Mouse (Mus musculus): ENCODE measurements around the gene Tcaf2.

Gene Tcaf2

DNA sequence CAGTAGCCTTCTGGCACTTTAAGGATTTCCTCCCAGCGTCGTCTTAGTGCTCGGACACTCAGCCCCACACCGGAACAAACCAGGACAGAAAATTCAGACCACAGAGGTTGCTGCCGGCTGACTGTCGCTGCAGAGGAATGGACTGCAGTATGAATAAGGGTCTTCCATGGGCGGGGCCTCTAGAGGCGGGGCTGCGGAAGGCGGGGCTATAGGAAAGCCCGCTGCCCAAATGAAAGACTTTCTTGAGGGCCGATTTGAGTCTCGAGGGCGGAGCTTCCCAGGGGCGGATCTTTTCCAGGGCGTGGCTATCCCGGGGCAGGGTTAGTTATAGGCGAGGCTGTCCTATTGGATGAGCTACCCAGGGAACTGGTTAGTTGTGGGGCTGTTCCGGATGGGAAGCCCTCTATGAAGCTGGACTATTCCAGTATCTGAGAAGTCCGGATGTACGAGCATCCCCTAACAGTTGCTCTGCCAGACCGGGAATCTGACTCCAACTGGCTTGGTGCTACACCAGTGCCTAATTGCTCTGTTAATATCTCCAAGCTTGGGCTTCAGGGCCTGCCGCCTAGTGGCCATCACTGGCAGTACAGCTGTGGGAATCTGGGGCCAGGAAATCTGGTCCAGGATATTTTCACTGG, at the start of gene Tcaf2:
Gene Tcaf2 (minus strand): TSS at position 343 of the 638 bp plus-strand sequence.
- DNase-seq, result peak; percentile 93 to 94

DNA sequence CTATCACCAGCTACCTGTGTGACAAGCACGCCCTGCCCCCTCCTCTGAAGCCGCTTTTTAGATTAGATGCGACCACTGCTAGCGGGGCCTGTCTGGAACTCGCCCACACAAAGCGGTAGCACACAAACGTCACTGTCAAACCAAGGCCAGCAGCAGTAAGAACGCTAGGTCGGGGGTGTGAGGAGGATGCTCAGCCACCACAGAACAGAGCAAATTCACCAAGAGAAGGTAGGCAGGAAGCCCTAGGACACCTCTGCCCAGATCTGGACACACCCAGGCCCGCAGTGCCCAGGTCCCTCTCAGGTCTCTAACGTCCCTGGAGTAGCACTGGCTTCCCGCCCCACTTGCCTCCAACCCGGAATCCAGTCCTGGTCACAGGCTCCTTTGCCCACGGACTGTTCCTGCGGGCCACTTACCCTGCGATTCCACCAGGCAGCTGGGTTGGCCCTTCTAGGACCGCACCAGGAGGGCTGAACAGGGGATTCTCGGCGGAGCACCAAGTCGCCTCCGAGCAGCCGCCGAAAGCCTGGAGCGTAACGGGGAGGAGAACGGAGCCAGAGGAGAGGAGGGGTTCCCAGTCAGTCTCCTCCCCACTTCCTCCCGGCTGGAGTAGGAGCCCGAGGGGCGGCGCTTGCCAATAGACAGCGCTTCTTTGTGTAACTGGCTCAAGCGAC, 47.6 kb upstream of the Tcaf2 start:
- peak; percentile 85 to 92 for DNase-seq

DNA sequence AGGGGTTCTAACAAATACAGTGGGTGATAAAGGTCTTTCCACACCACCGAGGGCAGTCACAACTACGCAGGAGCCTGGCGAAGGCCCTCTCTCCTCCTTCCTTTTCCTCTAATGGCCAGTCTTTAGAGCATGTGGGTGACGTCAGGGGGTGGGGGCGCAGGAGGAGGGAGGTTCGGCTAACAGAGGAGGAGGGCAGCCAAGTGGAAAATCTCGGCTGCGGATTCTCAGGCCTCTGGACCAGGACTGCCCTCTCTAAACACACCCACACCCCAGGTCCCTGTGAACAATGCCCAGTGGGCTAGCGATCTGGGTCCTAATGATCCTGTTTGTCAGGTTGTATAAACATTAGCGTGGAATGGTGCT, 47.1 kb upstream of the Tcaf2 start:
- DNase-seq, result peak; percentile 91 to 94

DNA sequence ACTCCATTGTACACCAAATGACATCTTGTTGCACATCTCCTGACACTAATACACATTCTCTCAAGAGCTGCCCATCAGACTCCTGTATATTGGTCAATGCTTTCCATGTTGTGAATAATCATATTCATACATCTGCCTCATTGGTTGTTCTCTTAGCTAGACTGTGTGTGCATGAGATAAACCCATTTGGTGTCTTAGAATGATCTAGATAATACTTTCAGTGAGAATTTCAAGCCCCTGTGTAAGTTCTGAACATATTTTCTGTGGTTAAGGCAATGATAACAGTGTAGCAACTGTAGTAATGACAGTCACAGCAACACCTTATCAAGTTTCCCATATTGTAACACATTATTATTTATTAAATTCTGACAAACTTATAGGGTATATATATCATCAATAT, 44.7 kb upstream of the Tcaf2 start:
- no peak for DNase-seq

DNA sequence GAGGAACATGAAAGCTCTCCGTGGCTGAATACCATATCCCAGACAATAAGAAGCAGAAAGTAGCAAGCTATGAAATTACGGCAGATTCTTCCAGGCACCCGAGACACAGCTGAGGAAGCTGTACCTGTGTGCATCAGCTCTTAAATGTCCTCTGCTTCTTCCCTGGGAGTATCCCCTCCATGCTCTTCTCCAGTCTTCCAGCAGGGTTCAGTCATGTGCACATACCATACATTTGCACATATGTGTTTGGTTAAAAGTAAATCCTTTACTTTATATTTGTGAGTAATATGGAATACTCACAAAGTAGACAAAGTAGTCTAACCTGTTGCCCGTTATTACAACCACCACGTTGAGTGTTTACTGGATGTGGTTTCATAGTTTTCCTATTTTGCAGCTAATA, 42.9 kb upstream of the Tcaf2 start:
- DNase-seq, result no peak

DNA sequence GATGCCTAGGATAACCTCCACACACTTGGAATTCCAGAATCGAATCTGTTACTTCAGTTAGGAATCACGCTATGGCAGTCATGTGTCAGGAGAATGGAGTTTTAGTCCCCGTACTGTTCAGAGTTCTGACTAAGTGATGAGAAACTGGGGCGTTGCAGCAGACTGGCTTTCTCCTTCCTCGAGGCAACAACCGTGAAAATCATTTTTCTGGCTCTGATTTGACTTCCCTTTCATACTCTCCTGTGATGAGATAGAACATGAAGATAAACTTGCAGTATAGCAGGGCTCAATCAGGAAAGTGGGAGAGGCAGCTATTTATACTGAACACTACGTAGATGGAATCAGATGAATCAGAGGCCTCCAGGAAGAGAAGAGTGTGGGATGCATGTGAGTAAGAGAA, 35.0 kb upstream of the Tcaf2 start:
- DNase-seq, result no peak

DNA sequence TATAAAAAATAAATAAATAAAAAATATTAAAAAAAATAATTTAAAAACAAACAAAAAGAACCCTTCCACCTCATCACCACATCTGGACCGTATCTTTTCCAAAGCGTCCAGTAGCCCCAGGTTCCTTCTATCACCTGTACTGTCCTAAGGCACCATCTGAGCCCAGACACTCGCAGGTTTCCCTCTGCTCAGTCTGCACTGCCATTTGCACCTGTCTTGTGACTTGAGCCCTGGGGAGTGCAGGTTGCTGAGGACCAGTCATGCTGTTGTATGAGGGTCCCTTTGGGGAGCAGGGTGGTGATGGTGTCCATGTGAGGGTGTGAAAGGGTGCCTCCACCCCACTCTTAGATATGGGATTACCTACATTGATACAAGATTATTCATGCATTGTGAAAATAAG, 31.0 kb upstream of the Tcaf2 start:
- DNase-seq, result no peak

DNA sequence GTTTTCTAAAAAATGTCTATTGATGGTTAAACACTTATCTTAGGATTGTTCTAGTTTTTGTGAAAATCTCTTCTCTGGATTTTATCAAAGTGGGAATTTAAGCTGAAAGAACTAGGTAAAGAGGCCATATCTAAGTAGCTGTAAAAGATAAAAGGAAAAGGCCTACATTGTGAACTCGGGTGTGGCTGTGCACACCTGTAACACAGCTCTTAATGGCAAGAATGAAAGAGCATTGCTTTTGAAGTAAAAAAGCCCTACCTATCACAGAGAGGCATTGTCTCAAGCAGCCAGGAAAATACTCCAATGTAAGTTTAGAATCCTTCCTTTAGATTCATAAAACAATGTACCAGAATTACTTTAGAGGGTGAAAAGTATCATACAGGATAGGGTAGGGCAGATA, 26.7 kb upstream of the Tcaf2 start:
- DNase-seq, result no peak

DNA sequence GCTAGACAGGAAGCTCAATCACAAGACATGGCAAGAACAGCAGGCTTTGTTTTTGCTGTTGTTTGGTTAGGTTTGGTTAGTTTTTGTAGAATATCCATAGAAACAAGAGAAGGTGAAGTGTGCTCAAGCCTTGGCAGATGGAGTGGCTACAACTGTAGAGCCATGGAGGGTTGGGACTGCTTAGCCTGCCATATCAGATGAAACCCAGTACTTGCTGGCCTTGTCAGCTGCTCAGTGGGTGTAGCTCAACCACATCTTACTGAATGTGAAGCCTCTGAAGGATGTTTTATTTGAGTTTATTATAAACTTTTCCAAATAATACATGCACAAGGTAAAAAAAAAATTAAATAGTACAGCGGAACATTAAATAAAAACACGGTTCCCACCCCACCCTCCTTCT, 22.7 kb upstream of the Tcaf2 start:
- no peak for DNase-seq

DNA sequence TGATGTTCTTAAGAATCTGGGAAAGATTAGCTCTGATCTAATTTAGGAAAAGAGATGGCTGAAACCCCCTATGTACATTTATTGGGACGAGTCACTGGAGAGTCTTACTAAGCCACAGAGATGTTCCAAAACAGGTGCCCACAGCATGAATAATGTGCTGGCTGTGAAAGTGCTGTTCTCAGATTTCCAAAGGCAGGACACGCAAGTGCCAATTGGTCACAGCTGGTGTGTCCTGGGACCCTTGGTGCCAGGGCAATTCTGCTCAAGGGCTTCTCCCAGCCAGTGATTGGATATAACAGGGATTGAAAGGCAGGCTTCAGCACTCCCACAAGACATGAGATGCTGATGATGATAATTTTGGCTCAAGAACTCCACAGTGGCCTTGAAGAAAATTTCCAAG, 16.7 kb upstream of the Tcaf2 start:
- DNase-seq, result no peak

DNA sequence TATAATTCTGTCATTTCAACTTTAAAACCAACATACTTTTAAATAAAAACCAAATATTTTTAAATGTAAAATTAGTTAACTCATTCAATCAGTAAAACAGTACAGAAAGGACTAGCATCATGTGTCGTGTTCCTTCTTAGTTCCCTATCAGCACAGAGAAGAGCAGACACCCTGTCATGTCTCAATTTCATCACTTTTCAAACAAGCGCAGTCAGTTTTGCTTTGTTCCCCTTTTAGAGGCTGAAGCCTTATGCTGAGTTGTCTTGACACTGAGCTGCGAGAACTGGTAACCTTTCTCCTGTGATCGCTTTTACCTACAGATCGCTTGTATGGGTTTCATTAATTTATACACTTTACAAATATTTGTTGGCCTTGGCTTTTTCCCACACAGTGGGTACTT, 10.7 kb downstream of the Tcaf2 start:
- DNase-seq, result no peak

DNA sequence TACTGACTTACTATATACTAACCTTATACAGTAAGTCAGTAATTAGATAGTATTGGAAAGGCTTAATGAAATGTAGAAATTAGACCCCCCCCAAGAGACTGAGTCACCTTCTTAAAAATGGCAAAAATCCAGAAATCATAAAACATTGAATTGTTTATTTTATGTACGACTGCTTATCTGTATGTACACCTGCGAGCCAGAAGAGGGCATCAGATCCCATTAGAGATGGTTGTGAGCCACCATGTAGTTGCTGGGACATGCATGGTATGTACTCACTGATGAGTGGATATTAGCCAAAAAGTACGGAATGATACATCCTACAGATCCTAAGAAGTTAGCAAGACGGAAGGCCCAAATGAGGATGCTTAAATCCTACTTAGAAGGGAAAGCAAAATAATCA, 13.7 kb downstream of the Tcaf2 start:
- no peak for DNase-seq

DNA sequence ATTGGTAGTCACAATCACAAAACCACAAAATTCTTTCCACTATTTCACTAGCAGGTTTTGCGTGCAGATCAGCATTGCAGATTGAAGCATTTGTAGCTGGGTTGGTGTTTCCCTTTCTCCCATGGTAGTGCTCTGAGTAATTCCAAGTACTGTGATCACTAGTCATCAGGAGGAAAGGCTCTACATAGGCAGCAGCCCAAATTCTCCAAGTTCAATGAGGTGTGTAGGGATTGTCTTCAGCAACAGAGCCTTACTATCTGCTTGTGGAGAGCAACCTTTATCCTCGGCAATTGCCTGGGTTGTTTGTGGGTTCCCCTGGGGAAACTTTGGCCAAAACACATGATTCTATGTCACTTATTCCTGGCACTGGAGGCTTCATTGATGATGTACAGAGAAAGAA, 28.1 kb downstream of the Tcaf2 start:
- no peak for DNase-seq

DNA sequence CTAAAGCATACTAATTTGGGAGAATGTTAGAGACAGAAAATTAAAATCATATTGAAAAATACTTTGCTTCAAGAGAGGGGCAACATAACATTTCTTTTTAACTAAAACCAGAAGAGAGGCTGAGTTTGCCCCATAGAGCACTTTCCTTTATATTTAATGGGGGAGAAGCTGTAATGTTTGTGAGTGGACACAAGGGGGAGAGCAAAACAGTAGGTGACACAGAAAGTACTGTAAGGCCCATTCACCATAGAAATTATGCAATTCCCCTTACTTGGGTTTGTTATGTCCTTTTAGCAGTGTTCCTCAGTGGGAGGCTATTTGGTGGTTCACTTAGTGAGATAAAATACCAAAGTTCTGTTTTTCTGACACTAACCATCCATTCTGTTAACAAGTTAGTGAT, 32.8 kb downstream of the Tcaf2 start:
- no peak for DNase-seq

DNA sequence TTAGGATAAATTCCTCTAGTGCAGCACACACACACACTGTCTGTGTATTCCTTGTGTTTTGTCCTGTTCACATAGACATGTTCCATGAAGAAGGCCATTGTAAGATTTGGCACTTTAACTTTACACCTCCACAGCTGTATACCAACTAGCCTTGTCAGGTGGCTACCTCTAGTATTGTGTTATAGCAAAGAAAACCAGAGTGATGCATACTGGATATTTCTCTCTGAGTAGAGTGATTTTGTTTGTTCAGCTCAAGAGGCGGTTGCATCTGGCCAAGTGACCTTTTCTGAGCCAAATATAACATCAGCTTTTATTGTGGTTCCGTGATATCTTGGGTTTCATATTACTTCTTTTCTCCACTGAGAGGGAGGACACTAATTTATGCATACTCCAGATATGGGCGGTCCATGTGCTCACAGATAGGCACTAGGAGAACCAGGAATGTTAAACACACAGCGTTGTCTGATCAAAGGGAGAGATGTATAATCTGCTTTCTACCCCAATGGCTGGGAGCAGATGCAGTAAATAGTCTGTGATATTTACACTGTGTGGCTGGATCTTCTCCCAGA, 34.0 kb downstream of the Tcaf2 start:
- DNase-seq, result no peak

DNA sequence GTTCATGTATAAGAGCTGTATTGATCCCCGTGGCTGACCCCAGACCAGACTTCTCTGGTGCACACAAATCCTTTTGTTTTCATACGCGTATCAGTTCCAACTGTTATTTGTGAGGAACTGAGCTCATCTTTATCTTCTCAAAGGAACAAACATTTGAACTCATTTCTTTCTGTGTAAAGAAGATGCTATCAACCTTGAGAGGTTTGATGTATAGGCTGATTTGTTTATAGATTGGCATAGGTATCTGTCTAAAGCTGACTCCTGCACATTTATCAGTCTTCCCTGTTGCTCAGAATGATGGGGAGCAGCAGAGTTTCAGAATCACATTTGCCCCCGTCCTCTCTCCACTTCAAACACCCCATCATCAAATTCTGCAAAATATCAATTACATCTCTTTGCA, 47.5 kb downstream of the Tcaf2 start, which contains the start of gene Tcaf3:
Gene Tcaf3 (minus strand): TSS at position 101 of the 400 bp plus-strand sequence.
- DNase-seq, result no peak

DNA sequence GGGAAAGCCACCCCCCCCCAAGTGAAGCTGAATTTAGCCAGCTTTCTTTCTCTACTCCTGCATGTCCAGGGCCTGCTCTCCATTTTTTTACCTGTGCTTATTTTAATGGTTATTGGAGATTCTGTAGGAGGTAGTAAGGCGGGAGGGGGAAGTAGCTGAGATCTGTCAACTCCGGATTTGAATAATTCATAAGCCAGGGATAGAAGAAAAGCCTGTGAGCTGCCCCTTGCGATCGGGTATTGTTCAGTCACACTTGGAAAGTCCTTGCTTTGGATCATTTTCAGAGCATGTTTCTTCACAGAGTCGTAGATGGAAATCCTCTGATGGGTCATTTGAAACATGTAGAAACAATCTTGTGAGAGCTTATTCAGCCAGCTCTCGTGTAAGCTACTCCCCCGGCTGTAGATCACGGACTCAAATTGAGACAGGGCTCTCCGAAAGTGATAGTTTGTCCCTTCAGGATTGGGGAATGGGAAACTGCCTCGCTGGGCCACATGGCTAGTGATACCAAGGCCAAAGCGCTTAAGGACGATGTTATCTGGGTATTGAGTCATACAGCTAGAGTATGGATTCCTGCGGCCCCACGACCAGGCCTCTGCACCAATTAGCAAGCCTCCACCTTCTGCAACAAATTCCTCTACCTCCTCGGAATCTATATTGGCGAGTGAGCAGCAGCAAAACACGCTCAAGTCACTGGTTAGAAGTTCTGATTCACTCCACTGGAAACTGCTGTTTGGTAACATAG, 51.7 kb downstream of the Tcaf2 start:
- DNase-seq, result no peak

DNA sequence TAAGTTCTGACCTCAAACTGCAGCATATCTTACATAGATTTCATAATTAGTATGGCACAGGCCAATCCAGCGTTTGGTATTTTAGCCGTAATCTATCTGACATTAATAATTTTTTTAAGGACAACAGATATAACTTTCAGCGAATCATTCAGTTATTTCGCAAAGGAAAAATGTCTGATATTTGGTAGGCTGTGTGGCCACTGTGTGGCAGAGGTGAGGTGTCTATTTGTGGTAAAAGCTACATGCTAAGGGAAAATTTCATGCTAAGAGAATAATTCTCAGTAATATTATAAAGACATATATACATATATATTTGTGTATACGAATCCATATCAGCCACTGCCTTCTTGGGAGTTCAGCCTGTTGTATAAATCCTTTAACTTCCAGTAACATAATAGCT, 58.5 kb downstream of the Tcaf2 start:
- no peak for DNase-seq

DNA sequence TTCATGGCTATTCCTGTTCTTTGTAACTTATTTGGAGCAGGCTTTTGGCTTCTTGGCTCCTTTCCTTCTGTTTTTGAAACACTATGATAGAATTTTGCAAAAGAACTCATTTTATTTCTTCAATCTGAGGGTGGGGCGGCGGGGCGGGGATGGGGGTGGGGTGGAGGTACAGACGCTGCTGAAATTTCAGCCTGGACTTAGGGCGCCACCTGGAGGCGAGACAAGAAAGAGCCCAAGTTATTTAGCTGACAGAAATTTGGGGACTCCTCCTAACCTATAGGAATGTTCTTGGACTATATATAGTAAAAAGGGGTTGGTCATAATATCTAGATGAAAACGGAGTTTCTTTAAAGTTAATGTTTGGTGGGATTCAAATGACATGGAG, 61.6 kb downstream of the Tcaf2 start:
- DNase-seq, result peak; percentile 54 to 68

DNA sequence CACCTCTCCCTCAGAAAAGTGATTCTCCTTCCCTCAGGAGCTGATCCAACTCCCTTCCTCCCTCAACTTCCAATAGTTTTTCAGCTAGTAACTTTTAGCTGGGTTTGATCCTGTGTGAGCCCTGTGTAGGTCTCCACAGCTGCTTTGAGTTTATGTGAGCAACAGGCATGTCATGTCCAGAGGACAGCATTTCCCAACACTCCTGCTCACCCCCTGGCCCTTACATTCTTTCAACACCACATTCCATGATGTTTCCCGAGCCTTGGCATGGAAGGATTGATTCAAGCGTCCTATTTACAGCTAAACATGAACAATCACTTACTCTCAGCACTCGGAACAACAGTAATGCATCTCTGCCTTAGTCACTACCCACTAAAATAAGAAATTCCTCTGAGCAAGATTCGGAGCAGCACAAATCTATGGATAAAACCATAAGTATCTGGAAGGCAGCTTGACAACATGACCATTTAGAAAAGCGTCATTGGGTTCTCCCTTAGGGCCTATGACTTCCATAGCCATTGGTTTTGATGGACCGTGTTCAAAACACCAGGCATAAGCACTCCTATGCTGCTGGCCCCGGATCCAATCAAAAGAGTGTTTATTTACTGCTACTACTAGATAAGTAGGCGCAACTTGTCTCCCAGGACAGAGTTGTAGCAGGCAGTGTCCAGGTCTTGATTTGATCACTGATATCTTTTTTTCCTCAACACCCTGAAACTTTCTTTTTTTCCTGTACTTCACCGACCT, 62.1 kb downstream of the Tcaf2 start:
- DNase-seq, result no peak

DNA sequence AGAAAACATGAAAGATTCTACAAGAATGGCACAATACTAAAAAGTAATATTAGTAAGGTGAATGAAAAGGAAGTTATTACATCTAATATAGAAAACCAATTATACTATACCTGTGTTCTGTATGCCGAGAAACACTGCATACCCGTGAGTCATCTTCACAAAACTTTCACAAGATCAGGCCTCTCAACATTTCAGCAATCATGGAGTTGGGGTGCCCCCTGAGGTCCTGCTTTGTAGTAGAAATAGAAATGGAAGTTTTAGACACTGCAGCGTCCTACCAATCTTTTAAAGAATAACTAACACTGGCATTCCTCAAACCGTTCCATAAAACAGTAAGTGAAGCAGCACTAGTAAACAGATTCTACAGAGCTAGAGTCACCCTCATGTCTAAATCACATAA, 66.4 kb downstream of the Tcaf2 start:
- no peak for DNase-seq

DNA sequence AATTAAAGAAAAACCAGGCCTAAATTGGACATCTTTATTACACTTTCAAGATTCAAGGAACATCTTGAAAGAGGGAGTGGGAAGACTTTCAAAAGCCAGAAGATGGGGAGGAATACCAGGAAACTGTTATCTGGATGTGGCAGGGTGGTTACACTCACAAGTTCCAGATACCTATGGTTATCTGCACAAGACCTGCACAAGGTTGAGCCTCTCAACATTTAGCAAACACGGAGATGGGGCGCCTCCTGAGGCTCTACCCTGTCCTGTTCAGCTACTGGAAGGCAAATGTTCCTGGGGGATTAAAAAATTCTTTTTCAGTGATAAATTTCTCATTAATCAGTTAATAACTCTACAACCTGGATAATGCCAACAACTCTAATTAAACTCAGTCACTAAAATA, 67.6 kb downstream of the Tcaf2 start:
- DNase-seq, result no peak
